ENCODE assay signal across 8 mouse cellular contexts in genomic region chr4:133024969-133025685, GRCm38 (mm10). TPM values are rescaled to one million over a fixed set of nuclear protein-coding genes. Genes with fewer than 3 reads are reported as not detected.
DNase-seq lines count a peak whose midpoint lies in the region; ATAC-seq and TF ChIP-seq lines count a peak whose summit lies in the region.
"Had no signal": no experiment of that assay in that cellular context is flagged by ENCODE, and none has a peak within 500 bp of the region (broad histone marks: within the 10 kb centered on the region; RNA-seq: fewer than 3 reads in every experiment).

No protein-coding gene starts in this region.

- H3K27ac ChIP-seq in forebrain, postnatal 0 days (ENCODE audit: low read depth, low read length) = 0 out of 2 replicates have a peak overlapping the region, but pooled peaks have one; percentile 9
- H3K27ac ChIP-seq in hindbrain, embryonic 16.5 days (ENCODE audit: low read depth, low read length) = peak overlapping the region; percentile 73
- no peak overlapping the region for H3K27ac ChIP-seq in midbrain, embryonic 11.5 days (ENCODE audit: low read depth, low read length)
- H3K27ac ChIP-seq: liver, embryonic 15.5 days had no signal

- 17% methylated on average over 9 of the region's 10 CpGs for WGBS in forebrain, postnatal 0 days
- WGBS in hindbrain, embryonic 16.5 days = 10% methylated on average over 10 of the region's 10 CpGs
- WGBS in midbrain, embryonic 11.5 days = 15% methylated on average over 9 of the region's 10 CpGs

- H3K9me3 ChIP-seq in forebrain, postnatal 0 days (ENCODE audit: low read length) = no peaks in the 10 kb centered on the region
- no peaks in the 10 kb centered on the region for H3K9me3 ChIP-seq in hindbrain, embryonic 16.5 days (ENCODE audit: control insufficient read depth, low read length)
- no peaks in the 10 kb centered on the region for H3K9me3 ChIP-seq in midbrain, embryonic 11.5 days (ENCODE audit: control insufficient read depth, low read length)
- H3K9me3 ChIP-seq: liver, embryonic 15.5 days had no signal

- H3K4me1 ChIP-seq in forebrain, postnatal 0 days (ENCODE audit: insufficient read depth) = peaks cover 46% of the 10 kb centered on the region
- H3K4me1 ChIP-seq in hindbrain, embryonic 16.5 days (ENCODE audit: control insufficient read depth, insufficient read depth, low read depth, low read length) = peaks cover 69% of the 10 kb centered on the region
- peaks cover 70% of the 10 kb centered on the region for H3K4me1 ChIP-seq in midbrain, embryonic 11.5 days (ENCODE audit: control insufficient read depth, insufficient read depth, low read length)

- H3K27me3 ChIP-seq in forebrain, postnatal 0 days (ENCODE audit: insufficient read depth, low read length) = no peaks in the 10 kb centered on the region
- no peaks in the 10 kb centered on the region for H3K27me3 ChIP-seq in hindbrain, embryonic 16.5 days (replicated peaks; ENCODE audit: control insufficient read depth, insufficient read depth, low read length)
- H3K27me3 ChIP-seq in midbrain, embryonic 11.5 days (ENCODE audit: control insufficient read depth, insufficient read depth, low read length) = no peaks in the 10 kb centered on the region
- H3K27me3 ChIP-seq: liver, embryonic 15.5 days had no signal

- H3K4me2 ChIP-seq in forebrain, postnatal 0 days (ENCODE audit: low read depth) = no peak overlapping the region
- peak overlapping the region; percentile 18; the same call in 1 of the 2 replicates for H3K4me2 ChIP-seq in hindbrain, embryonic 16.5 days (ENCODE audit: low read length)
- no peak overlapping the region for H3K4me2 ChIP-seq in midbrain, embryonic 11.5 days
- H3K4me2 ChIP-seq: liver, embryonic 15.5 days had no signal

- no peak overlapping the region for H3K9ac ChIP-seq in forebrain, postnatal 0 days
- H3K9ac ChIP-seq in hindbrain, embryonic 16.5 days (ENCODE audit: low read depth, low read length) = peak overlapping the region; percentile 39; the same call in 1 of the 2 replicates
- 0 out of 2 replicates have a peak overlapping the region, but pooled peaks have one; percentile 13 for H3K9ac ChIP-seq in midbrain, embryonic 11.5 days (ENCODE audit: low read length)
- H3K9ac ChIP-seq: liver, embryonic 15.5 days had no signal

- H3K36me3 ChIP-seq in forebrain, postnatal 0 days (ENCODE audit: insufficient read depth) = 0 out of 2 replicates have a peak, but pooled peaks cover 4% of the 10 kb centered on the region
- H3K36me3 ChIP-seq in hindbrain, embryonic 16.5 days (ENCODE audit: control insufficient read depth, insufficient read depth, low read length) = no peaks in the 10 kb centered on the region
- no peaks in the 10 kb centered on the region for H3K36me3 ChIP-seq in midbrain, embryonic 11.5 days (ENCODE audit: control insufficient read depth, insufficient read depth, low read length)
- H3K36me3 ChIP-seq: liver, embryonic 15.5 days had no signal

- no peak for TF ChIP-seq CTCF in forebrain, postnatal 0 days (IDR thresholded peaks at IDR 0.05; ENCODE audit: low read depth)

- no peak overlapping the region for H3K4me3 ChIP-seq in forebrain, postnatal 0 days (ENCODE audit: low read depth, low read length)
- no peak overlapping the region for H3K4me3 ChIP-seq in hindbrain, embryonic 16.5 days (ENCODE audit: low read length)
- no peak overlapping the region for H3K4me3 ChIP-seq in midbrain, embryonic 11.5 days (ENCODE audit: low read depth, low read length)
- H3K4me3 ChIP-seq: liver, embryonic 15.5 days had no signal

- no peak for ATAC-seq in forebrain, postnatal 0 days
- ATAC-seq in hindbrain, embryonic 16.5 days = peak; percentile 28; the same call in 1 of the 2 replicates
- no peak for ATAC-seq in midbrain, embryonic 11.5 days (ENCODE audit: low FRiP score)
- no peak for ATAC-seq in erythroid progenitor cell, adult 5-6 weeks (replicated peaks; ENCODE audit: low FRiP score, poor library complexity, severe bottlenecking)

- peak; percentile 24 for DNase-seq in thymus, postnatal 4 days
- no peak for DNase-seq in thymus, adult 18-20 months
- DNase-seq in forebrain, postnatal 0 days = no peak
- DNase-seq in midbrain, embryonic 11.5 days (ENCODE audit: low spot score, missing footprints) = no peak
- DNase-seq in layer of hippocampus, postnatal 36 days = no peak

RNA-seq across cellular contexts. Expression of gene Ahdc1, which starts 14.1 kb away (rescaled TPM):
- 56.7 and 82.4 TPM in 2 replicates for total RNA-seq in forebrain, postnatal 0 days (2014; rRNA removed)
- 7.6 and 8.4 TPM in 2 replicates for polyA plus RNA-seq in forebrain, postnatal 0 days (2015; fragmentation: Nextera tagmentation; extraction: Ambion mirVana)
- polyA plus RNA-seq in hindbrain, embryonic 16.5 days (2015; fragmentation: Nextera tagmentation; extraction: Ambion mirVana) = 10.4 and 11.6 TPM in 2 replicates
- polyA plus RNA-seq in midbrain, embryonic 11.5 days (2014; fragmentation: Nextera tagmentation; extraction: Ambion mirVana) = 4.9 and 5.3 TPM in 2 replicates
- 2.9 TPM in 2 replicates for total RNA-seq in erythroid progenitor cell, adult 5-6 weeks (2015; ENCODE audit: low replicate concordance)
- 0.26 TPM in 1 of 2 replicates, not detected in the other for total RNA-seq in erythroid progenitor cell, adult 5-6 weeks (2017; ENCODE audit: low replicate concordance)
- total RNA-seq in layer of hippocampus, postnatal 36 days (2021) = 100 to 1,000 TPM; 111 to 113 TPM

RNA-seq across cellular contexts. Expression of gene Fgr, which starts 51.2 kb away (rescaled TPM):
- not detected in 2 replicates for total RNA-seq in forebrain, postnatal 0 days (2014; rRNA removed)
- 0.06 TPM in 2 replicates for polyA plus RNA-seq in forebrain, postnatal 0 days (2015; fragmentation: Nextera tagmentation; extraction: Ambion mirVana)
- polyA plus RNA-seq in hindbrain, embryonic 16.5 days (2015; fragmentation: Nextera tagmentation; extraction: Ambion mirVana) = 0.16 and 0.23 TPM in 2 replicates
- not detected in 2 replicates for polyA plus RNA-seq in midbrain, embryonic 11.5 days (2014; fragmentation: Nextera tagmentation; extraction: Ambion mirVana)
- total RNA-seq in erythroid progenitor cell, adult 5-6 weeks (2015; ENCODE audit: low replicate concordance) = 8.4 and 12.6 TPM in 2 replicates
- total RNA-seq in erythroid progenitor cell, adult 5-6 weeks (2017; ENCODE audit: low replicate concordance) = 7.8 and 9.7 TPM in 2 replicates
- total RNA-seq in layer of hippocampus, postnatal 36 days (2021) = under 1 TPM in 1 of 2 experiments, not detected in 1; 0.66 TPM

Comparison
In these comparisons a context has a peak if more than half of its experiments do, and no peak if none do; other contexts are left out.
1. RNA of gene Ahdc1, which starts 14.1 kb away (total RNA-seq): 111 to 113 TPM in layer of hippocampus, postnatal 36 days and 56.7 to 82.4 TPM in forebrain, postnatal 0 days; 0.26 to 2.9 TPM in erythroid progenitor cell, adult 5-6 weeks; every median in the first group is over 10 times any median in the second.